Mouse (Mus musculus): ENCODE data around the gene Pxk.

DNA sequence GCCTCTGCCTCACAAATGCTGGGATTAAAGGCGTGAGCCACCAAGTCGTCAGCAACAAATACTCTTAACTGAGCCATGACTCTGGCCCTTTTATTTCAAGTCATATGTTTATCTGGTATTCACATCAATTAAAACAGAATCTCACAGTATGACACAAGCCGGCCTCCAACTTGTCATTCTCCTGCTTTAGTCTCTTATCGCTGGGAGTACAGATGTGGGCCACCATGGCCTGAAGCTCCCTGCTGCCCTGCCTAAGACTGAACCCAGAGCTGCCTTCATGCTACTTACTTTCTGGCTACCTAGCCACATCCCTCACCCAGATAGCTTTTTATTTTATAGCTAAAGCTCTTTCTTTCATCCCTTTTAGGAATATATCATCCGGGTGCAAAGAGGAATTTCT, 21.4 kb downstream of the Pxk start:
- TF ChIP-seq POLR2A (IDR thresholded peaks at IDR 0.05; ENCODE audit: insufficient read length, low read depth), result no peak
- TF ChIP-seq MYOG (IDR thresholded peaks at IDR 0.05; ENCODE audit: control insufficient read depth in 1 of 3, insufficient read depth in 1 of 3, insufficient read length in 2 of 3, low read depth in 2 of 3), result no peak
- TF ChIP-seq MYOD1 (IDR thresholded peaks at IDR 0.05; ENCODE audit: control insufficient read depth in 1 of 3, insufficient read length in 2 of 3, low read depth in 2 of 3), result no peak
- TF ChIP-seq E2F4 (IDR thresholded peaks at IDR 0.05; ENCODE audit: insufficient read depth), result no peak
- TF ChIP-seq MAX (IDR thresholded peaks at IDR 0.05; ENCODE audit: low read depth), result no peak
- TF ChIP-seq USF1 (IDR thresholded peaks at IDR 0.05; ENCODE audit: low read depth), result no peak
